Mouse (Mus musculus) kidney, postnatal 0 days (tissue): Measurements from ENCODE around the gene Tmcc1. TPM values are rescaled to one million over a fixed set of nuclear protein-coding genes. Genes with fewer than 3 reads are reported as not detected.

Source experiments
- ATAC-seq: fragments of 200-750 bp; cut with Nextera tagmentation; replicated peaks from 2 replicates; pipeline ENCODE4 v1.8.0; 2017; ENCODE audit warnings: low read depth, moderate number of reproducible peaks, moderate TSS enrichment, moderate library complexity; ENCODE audit not compliant: low FRiP score
- DNase-seq: peaks from one replicate; pipeline ENCODE4 v3.0.0-alpha.2; 2016; ENCODE audit warnings: low spot score
- H3K27ac ChIP-seq: fragments of 300-500 bp; sonication (generic); 2 replicates; pipeline ENCODE4 v1.5.1; 2014; ENCODE audit warnings: mild to moderate bottlenecking
- H3K27me3 ChIP-seq: fragments of 300-500 bp; sonication (generic); 2 replicates; pipeline ENCODE4 v1.6.1; 2014; ENCODE audit warnings: low read length, mixed read lengths; ENCODE audit not compliant: insufficient read depth
- H3K36me3 ChIP-seq: fragments of 300-500 bp; sonication (generic); 2 replicates; pipeline ENCODE4 v1.6.1; 2014; ENCODE audit warnings: low read length, mixed read lengths; ENCODE audit not compliant: insufficient read depth
- H3K4me1 ChIP-seq: fragments of 300-500 bp; sonication (generic); replicated peaks from 2 replicates; pipeline ENCODE4 v1.6.1; 2014; ENCODE audit warnings: antibody characterized with exemption, low read length, mixed read lengths; ENCODE audit not compliant: insufficient read depth
- H3K4me2 ChIP-seq: fragments of 300-500 bp; sonication (generic); 2 replicates; pipeline ENCODE4 v1.6.1; 2014; ENCODE audit warnings: mild to moderate bottlenecking, low read length, moderate library complexity, mixed read lengths
- H3K4me3 ChIP-seq: fragments of 300-500 bp; sonication (generic); replicated peaks from 2 replicates; pipeline ENCODE4 v1.5.1; 2014; ENCODE audit warnings: low read depth, low read length
- H3K9ac ChIP-seq: fragments of 300-500 bp; sonication (generic); 2 replicates; pipeline ENCODE4 v1.6.1; 2014; ENCODE audit warnings: low read depth, low read length
- H3K9me3 ChIP-seq: fragments of 300-500 bp; sonication (generic); replicated peaks from 2 replicates; pipeline ENCODE4 v1.6.1; 2016; ENCODE audit warnings: low read length, inconsistent platforms, mixed read lengths
- CTCF ChIP-seq: IDR thresholded peaks from 2 replicates; pipeline ENCODE4 v1.5.1; 2016; ENCODE audit warnings: antibody characterized with exemption, low read depth, mild to moderate bottlenecking, moderate library complexity
- WGBS: fragments of 180-500 bp; shearing (Covaris S2); extraction: QIAGEN DNeasy Blood & Tissue Kit; methylation state at CpG from one replicate; pipeline ENCODE4 v1.1.7; 2014; 5-methylcytosine and 5-hydroxymethylcytosine counted together
- polyA plus RNA-seq: library from polyadenylated mRNA; unstranded; fragments of >200 nt; fragmentation: Nextera tagmentation; extraction: Ambion mirVana; gene quantifications from 2 replicates; pipeline ENCODE4 v1.2.1, GENCODE M21; 2015

The Tmcc1 gene
- polyA plus RNA-seq, 1 experiment from 2014 or later: 6.9 TPM

DNA sequence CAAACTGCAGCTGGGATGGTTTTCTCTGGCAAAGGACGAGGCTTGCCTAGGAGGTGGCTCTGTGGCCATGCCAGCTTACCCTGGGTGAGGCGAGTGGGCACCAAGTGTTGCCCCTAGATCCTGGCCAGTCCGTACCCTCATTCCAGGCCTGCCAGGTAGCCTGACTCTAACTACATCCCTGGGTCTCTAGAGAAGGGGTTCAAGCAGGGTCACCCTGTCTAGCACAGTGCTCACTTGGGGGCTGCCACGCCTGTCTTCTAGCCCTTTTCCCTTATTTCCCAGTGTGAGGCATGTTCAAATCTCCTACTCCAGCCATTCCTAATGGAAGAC lies 187.4 kb downstream of the Tmcc1 start:
- H3K9me3 ChIP-seq: no peaks in the 10 kb centered on the region
- no peak overlapping the region for H3K4me2 ChIP-seq
- WGBS: 63% methylated on average over 4 of the region's 4 CpGs
- H3K9ac ChIP-seq: no peak overlapping the region; the same call in 1 of the 2 replicates
- ATAC-seq: no peak
- peaks cover 32% of the 10 kb centered on the region for H3K4me1 ChIP-seq
- no peak overlapping the region for H3K4me3 ChIP-seq
- no peaks in the 10 kb centered on the region for H3K36me3 ChIP-seq
- H3K27ac ChIP-seq: peak overlapping the region; percentile 90
- DNase-seq: no peak
- no peaks in the 10 kb centered on the region for H3K27me3 ChIP-seq
- no peak for TF ChIP-seq CTCF

DNA sequence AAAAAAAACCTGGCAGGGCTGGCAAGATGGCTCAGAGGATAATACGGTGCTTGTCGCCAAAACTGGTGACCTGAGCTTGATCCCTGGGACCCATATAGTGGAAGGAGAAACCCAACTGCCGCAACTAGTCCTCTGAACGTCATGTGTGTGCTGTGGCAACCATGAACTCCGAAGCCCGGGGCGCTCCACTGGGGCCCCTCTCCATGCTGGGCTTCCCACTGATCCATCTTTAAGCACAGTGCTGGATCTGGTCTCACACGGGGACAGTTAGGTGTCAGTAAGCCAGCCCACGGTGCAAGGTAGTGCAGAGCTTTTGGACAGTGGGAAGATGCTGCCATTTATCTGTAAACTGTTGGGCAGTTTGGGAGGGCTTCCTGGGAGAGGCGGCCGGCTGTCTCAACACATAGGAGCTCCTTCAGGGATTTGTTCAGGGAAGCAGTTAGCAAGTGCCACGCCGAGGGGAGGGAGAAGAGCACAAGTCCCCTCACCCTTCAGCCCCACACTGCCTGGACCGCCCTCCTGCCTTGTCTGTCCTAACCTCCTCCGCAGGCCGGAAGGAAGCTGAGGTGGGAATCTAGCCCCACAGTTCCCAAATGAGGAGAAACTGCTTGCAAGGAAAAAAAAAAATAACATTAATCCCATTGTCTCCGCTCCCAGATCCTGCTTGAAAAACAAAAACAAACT lies 187.9 kb downstream of the Tmcc1 start:
- peak; percentile 65 for DNase-seq
- Histone ChIP-seq H3K9me3 (no peaks in the 10 kb centered on the region), H3K9ac (peak overlapping the region; percentile 5; the same call in 1 of the 2 replicates), H3K36me3 (no peaks in the 10 kb centered on the region), H3K27me3 (no peaks in the 10 kb centered on the region), H3K4me2 (no peak overlapping the region), H3K27ac (peak overlapping the region; percentile 90), H3K4me1 (peaks cover 32% of the 10 kb centered on the region), H3K4me3 (no peak overlapping the region)
- ATAC-seq: no peak
- WGBS: 62% methylated on average over 17 of the region's 17 CpGs
- no peak for TF ChIP-seq CTCF

DNA sequence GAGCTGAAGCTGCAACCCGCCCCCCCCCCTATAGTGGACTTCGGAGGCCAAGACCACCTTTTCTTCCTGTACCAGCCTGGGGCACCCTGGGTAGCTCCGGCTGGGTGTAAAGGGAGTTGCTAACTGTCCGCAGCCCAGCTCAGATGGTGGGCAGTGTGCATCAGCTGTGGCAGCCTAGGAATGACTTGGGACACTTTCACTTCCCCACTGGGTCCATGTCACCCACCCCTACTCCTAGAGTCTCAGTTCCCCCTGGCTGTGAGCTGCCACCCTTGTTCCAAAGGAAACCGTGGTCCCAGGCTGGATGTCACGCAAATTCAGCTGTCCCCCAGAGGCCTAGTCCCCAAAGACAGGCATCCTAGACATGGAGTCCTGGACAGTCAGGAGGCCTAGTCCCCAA lies 188.6 kb downstream of the Tmcc1 start:
- no peak for TF ChIP-seq CTCF
- no peak overlapping the region for H3K9ac ChIP-seq
- H3K27ac ChIP-seq: peak overlapping the region; percentile 90
- ATAC-seq (no peak), DNase-seq (no peak)
- no peaks in the 10 kb centered on the region for H3K36me3 ChIP-seq
- H3K4me3 ChIP-seq: no peak overlapping the region
- no peaks in the 10 kb centered on the region for H3K9me3 ChIP-seq
- WGBS: 83% methylated on average over 6 of the region's 6 CpGs
- no peak overlapping the region for H3K4me2 ChIP-seq
- no peaks in the 10 kb centered on the region for H3K27me3 ChIP-seq
- H3K4me1 ChIP-seq: peaks cover 32% of the 10 kb centered on the region

DNA sequence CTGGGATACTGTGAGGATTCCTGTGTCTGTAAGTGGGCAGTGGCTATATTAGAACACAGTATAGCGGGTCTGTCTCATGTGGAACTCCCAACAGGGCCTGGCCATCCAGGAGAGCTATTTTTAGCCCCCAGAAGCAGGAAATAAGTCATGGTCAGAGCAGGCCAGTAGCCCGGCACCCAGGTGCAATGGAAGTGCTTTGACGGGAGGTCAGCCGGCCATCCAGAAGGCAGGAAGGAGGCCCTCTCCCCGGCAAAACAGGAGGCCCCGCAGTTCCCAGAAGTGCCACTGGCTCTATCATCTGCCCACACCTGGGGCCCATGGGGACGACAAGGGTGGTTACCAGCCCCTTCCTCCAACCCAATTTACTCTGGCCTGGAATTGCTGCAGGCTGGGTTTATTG lies 189.2 kb downstream of the Tmcc1 start:
- no peak for TF ChIP-seq CTCF
- Histone ChIP-seq H3K9me3 (no peaks in the 10 kb centered on the region), H3K36me3 (no peaks in the 10 kb centered on the region), H3K9ac (0 out of 2 replicates have a peak overlapping the region, but pooled peaks have one; percentile 4), H3K27me3 (no peaks in the 10 kb centered on the region), H3K4me1 (peaks cover 32% of the 10 kb centered on the region), H3K27ac (peak overlapping the region; percentile 90), H3K4me3 (no peak overlapping the region), H3K4me2 (no peak overlapping the region)
- no peak for DNase-seq
- 28% methylated on average over 7 of the region's 7 CpGs for WGBS
- ATAC-seq: no peak

DNA sequence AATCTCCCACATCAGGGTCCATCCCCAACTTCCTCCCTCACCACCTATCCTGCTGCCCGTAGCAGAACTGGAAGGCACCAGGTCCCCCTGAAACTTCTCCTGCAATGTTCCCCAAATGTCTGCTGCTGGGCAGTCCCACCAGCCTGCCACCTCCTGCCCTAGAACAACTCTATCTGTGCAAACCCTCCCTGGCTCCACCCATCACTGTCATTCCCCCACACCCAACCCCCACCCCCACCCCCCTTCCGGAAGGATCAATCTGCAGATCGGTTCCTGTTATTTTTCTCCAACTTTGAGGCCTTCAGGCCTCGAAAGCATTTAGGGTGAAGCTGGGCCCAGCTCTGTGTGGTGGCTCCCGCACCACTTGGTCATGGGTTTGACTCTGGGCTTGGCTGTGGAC lies 189.8 kb downstream of the Tmcc1 start:
- H3K9me3 ChIP-seq: no peaks in the 10 kb centered on the region
- DNase-seq (no peak), ATAC-seq (no peak)
- H3K27ac ChIP-seq: peak overlapping the region; percentile 90
- 53% methylated on average over 5 of the region's 5 CpGs for WGBS
- H3K27me3 ChIP-seq: no peaks in the 10 kb centered on the region
- no peak overlapping the region for H3K4me2 ChIP-seq
- TF ChIP-seq CTCF: no peak
- H3K4me3 ChIP-seq: no peak overlapping the region
- H3K9ac ChIP-seq: no peak overlapping the region
- H3K4me1 ChIP-seq: peaks cover 32% of the 10 kb centered on the region
- H3K36me3 ChIP-seq: no peaks in the 10 kb centered on the region

DNA sequence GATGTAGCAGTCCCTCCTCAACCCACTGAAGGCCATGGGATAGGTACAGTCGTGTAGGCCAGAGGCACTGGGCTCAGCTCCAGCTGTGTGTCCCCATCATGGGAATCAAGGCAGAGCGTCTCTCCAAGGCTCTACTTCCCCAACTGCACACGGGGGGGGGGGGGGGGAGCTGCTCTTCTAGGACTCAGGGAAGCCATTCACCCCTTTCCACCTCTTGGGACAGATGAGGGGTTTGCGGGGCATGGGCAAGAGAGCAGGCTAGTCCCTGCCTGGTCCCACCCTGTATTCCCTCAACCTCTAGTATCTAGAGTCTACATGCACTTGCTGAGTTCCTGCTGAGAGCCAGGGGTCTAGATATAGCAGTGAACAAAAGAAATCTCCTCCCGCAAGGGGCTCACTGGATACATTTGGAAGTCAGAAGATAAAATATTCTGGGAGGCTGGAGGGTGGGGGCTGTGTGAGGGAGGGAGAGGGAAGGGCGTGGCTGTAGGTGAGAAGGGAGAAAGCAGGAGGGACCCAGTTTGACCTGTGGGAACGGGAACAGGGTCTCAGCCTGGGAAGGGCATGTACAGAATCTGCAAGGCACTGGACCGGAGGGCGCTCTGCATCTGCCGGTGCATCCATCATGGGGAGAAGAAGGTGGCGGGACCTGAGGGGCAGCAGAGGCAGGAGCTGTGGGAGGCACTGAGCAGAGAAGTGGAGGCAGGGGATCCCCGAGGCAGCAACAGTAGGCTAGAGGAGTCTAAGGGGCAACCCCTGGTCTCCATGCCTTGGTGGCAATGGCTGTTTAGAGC lies 190.8 kb downstream of the Tmcc1 start:
- Histone ChIP-seq H3K9ac (no peak overlapping the region), H3K9me3 (no peaks in the 10 kb centered on the region), H3K36me3 (no peaks in the 10 kb centered on the region), H3K27ac (no peak overlapping the region; the same call in 1 of the 2 replicates), H3K4me3 (no peak overlapping the region), H3K4me1 (peaks cover 37% of the 10 kb centered on the region), H3K4me2 (no peak overlapping the region), H3K27me3 (no peaks in the 10 kb centered on the region)
- WGBS: 63% methylated on average over 12 of the region's 12 CpGs
- DNase-seq (no peak), ATAC-seq (no peak)
- no peak for TF ChIP-seq CTCF
